8 mouse cellular contexts compared by ENCODE assay signal in genomic region chr11:53520122-53520978, GRCm38 (mm10). TPM values are rescaled to one million over a fixed set of nuclear protein-coding genes. Genes with fewer than 3 reads are reported as not detected.
DNase-seq lines count a peak whose midpoint lies in the region; ATAC-seq and TF ChIP-seq lines count a peak whose summit lies in the region.

No protein-coding gene starts in this region.

- peak overlapping the region; percentile 70 for H3K4me3 ChIP-seq in bone marrow, adult 2 months (replicated peaks; ENCODE audit: control insufficient read depth, low read depth, low read length)
- H3K4me3 ChIP-seq in embryonic fibroblast, embryonic 13.5 days (ENCODE audit: insufficient read depth, low read length), result peak overlapping the region; percentile 56
- H3K4me3 ChIP-seq in heart, embryonic 11.5 days (ENCODE audit: low read depth, low read length), result peak overlapping the region; percentile 81
- H3K4me3 ChIP-seq in liver, embryonic 11.5 days (ENCODE audit: low read depth, low read length), result peak overlapping the region; percentile 76
- H3K4me3 ChIP-seq in testis, adult 2 months (ENCODE audit: control insufficient read depth, low read depth, low read length), result peak overlapping the region; percentile 67

- peak overlapping the region; percentile 89 for H3K9ac ChIP-seq in heart, embryonic 11.5 days (ENCODE audit: low read depth, low read length)
- peak overlapping the region; percentile 93 for H3K9ac ChIP-seq in liver, embryonic 11.5 days (ENCODE audit: low read depth, low read length)

- TF ChIP-seq POLR2A in bone marrow, adult 2 months (IDR thresholded peaks at IDR 0.05; ENCODE audit: borderline replicate concordance, control insufficient read depth, low read depth, low read length), result 0 out of 2 replicates have a peak, but pooled peaks have one; percentile 34
- peak; percentile 80 for TF ChIP-seq POLR2A in embryonic fibroblast, embryonic 13.5 days (IDR thresholded peaks at IDR 0.05; ENCODE audit: low read depth, low read length)
- no peak for TF ChIP-seq POLR2A in testis, adult 2 months (IDR thresholded peaks at IDR 0.05; ENCODE audit: control insufficient read depth, low read depth, low read length)

- WGBS in bone marrow, adult 2 months, result 9% methylated on average over 24 of the region's 24 CpGs
- 2% methylated on average over 24 of the region's 24 CpGs for WGBS in heart, embryonic 11.5 days (ENCODE audit: insufficient replicate concordance)
- 3% methylated on average over 24 of the region's 24 CpGs for WGBS in liver, embryonic 11.5 days

- no peak for ATAC-seq in heart, embryonic 11.5 days (replicated peaks; ENCODE audit: insufficient number of reproducible peaks, low FRiP score, low TSS enrichment)
- ATAC-seq in liver, embryonic 11.5 days (replicated peaks; ENCODE audit: low FRiP score), result peak; percentile 79

- no peak for TF ChIP-seq CTCF in bone marrow, adult 2 months (IDR thresholded peaks at IDR 0.05; ENCODE audit: control insufficient read depth, insufficient read depth, low read length)
- no peak for TF ChIP-seq CTCF in embryonic fibroblast, embryonic 13.5 days (IDR thresholded peaks at IDR 0.05; ENCODE audit: borderline replicate concordance, insufficient read depth, low read length)
- TF ChIP-seq CTCF in testis, adult 2 months (IDR thresholded peaks at IDR 0.05; ENCODE audit: control insufficient read depth, insufficient read depth, insufficient replicate concordance, low read depth, low read length), result no peak

- H3K4me1 ChIP-seq in bone marrow, adult 2 months (ENCODE audit: control insufficient read depth, insufficient read depth, low read length), result peaks cover 1% of the 10 kb centered on the region; the same call in 1 of the 2 replicates
- no peaks in the 10 kb centered on the region; the same call in 1 of the 2 replicates for H3K4me1 ChIP-seq in embryonic fibroblast, embryonic 13.5 days (ENCODE audit: control insufficient read depth, insufficient read depth, low read length)
- peaks cover 41% of the 10 kb centered on the region for H3K4me1 ChIP-seq in heart, embryonic 11.5 days (ENCODE audit: control insufficient read depth, insufficient read depth, low read length)
- H3K4me1 ChIP-seq in liver, embryonic 11.5 days (replicated peaks; ENCODE audit: control insufficient read depth, insufficient read depth, low read length), result peaks cover 60% of the 10 kb centered on the region
- H3K4me1 ChIP-seq in testis, adult 2 months (ENCODE audit: control insufficient read depth, insufficient read depth, low read length), result peaks cover 13% of the 10 kb centered on the region

- H3K27me3 ChIP-seq in heart, embryonic 11.5 days (ENCODE audit: control insufficient read depth, insufficient read depth, low read length), result no peaks in the 10 kb centered on the region
- H3K27me3 ChIP-seq in liver, embryonic 11.5 days (replicated peaks; ENCODE audit: control insufficient read depth, insufficient read depth, low read length), result no peaks in the 10 kb centered on the region
- no peaks in the 10 kb centered on the region for H3K27me3 ChIP-seq in testis, adult 2 months (ENCODE audit: control insufficient read depth, insufficient read depth, low read length)

- peak overlapping the region; percentile 84 for H3K4me2 ChIP-seq in heart, embryonic 11.5 days
- peak overlapping the region; percentile 97 for H3K4me2 ChIP-seq in liver, embryonic 11.5 days

- H3K27ac ChIP-seq in bone marrow, adult 2 months (ENCODE audit: control insufficient read depth, insufficient read depth, low read depth, low read length, poor library complexity), result peak overlapping the region; percentile 85
- peak overlapping the region; percentile 48 for H3K27ac ChIP-seq in embryonic fibroblast, embryonic 13.5 days (ENCODE audit: insufficient read depth, low read length)
- H3K27ac ChIP-seq in heart, embryonic 11.5 days (ENCODE audit: low read depth, low read length), result peak overlapping the region; percentile 71
- peak overlapping the region; percentile 96 for H3K27ac ChIP-seq in liver, embryonic 11.5 days (ENCODE audit: low read depth, low read length)
- H3K27ac ChIP-seq in testis, adult 2 months (ENCODE audit: control insufficient read depth, insufficient read depth, low read depth, low read length), result peak overlapping the region; percentile 37

- peak; percentile 82 for DNase-seq in 3T3-L1 (ENCODE audit: low read depth, low spot score)
- peak; percentile 59 for DNase-seq in kidney, postnatal 10 days
- DNase-seq in liver, embryonic 11.5 days (ENCODE audit: low spot score), result peak; percentile 69
- DNase-seq in neural tube, embryonic 10.5 days (ENCODE audit: extremely low spot score, low spot score), result peak; percentile 53

- no peaks in the 10 kb centered on the region for H3K9me3 ChIP-seq in heart, embryonic 11.5 days (replicated peaks; ENCODE audit: control insufficient read depth, low read length)
- no peaks in the 10 kb centered on the region for H3K9me3 ChIP-seq in liver, embryonic 11.5 days (ENCODE audit: control insufficient read depth, low read length)

- H3K36me3 ChIP-seq in heart, embryonic 11.5 days (ENCODE audit: control insufficient read depth, insufficient read depth, low read length), result no peaks in the 10 kb centered on the region
- no peaks in the 10 kb centered on the region; the same call in 1 of the 2 replicates for H3K36me3 ChIP-seq in liver, embryonic 11.5 days (ENCODE audit: control insufficient read depth, insufficient read depth, low read length)
- no peaks in the 10 kb centered on the region for H3K36me3 ChIP-seq in testis, adult 2 months (ENCODE audit: control insufficient read depth, insufficient read depth, low read length)

RNA-seq across cellular contexts. Expression of gene Sept8, which starts 1.3 kb away (rescaled TPM):
- polyA plus RNA-seq in bone marrow, adult 2 months (2011; ENCODE audit: insufficient read depth, insufficient read length, low replicate concordance, missing spikeins), result 38.7 and 52.2 TPM in 2 replicates
- polyA plus RNA-seq in embryonic fibroblast, embryonic 13.5 days (2011; ENCODE audit: insufficient read length, low read depth, missing spikeins), result 88.6 and 91.6 TPM in 2 replicates
- polyA plus RNA-seq in heart, embryonic 11.5 days (2014; fragmentation: Nextera tagmentation; extraction: Ambion mirVana), result 18.8 and 21.4 TPM in 2 replicates
- 43.4 and 47.4 TPM in 2 replicates for polyA plus RNA-seq in liver, embryonic 11.5 days (2014; fragmentation: Nextera tagmentation; extraction: Ambion mirVana)
- polyA plus RNA-seq in testis, adult 2 months (2012; rRNA removed), result 3.0 and 3.2 TPM in 2 replicates

RNA-seq across cellular contexts. Expression of gene Sowaha, which starts 40.3 kb away (rescaled TPM):
- 8.2 and 13.3 TPM in 2 replicates for polyA plus RNA-seq in bone marrow, adult 2 months (2011; ENCODE audit: insufficient read depth, insufficient read length, low replicate concordance, missing spikeins)
- not detected in 2 replicates for polyA plus RNA-seq in embryonic fibroblast, embryonic 13.5 days (2011; ENCODE audit: insufficient read length, low read depth, missing spikeins)
- 0.41 and 0.73 TPM in 2 replicates for polyA plus RNA-seq in heart, embryonic 11.5 days (2014; fragmentation: Nextera tagmentation; extraction: Ambion mirVana)
- polyA plus RNA-seq in liver, embryonic 11.5 days (2014; fragmentation: Nextera tagmentation; extraction: Ambion mirVana), result 1.1 and 1.5 TPM in 2 replicates
- 0.10 and 0.13 TPM in 2 replicates for polyA plus RNA-seq in testis, adult 2 months (2012; rRNA removed)

RNA-seq across cellular contexts. Expression of gene Gm9945, which starts 40.4 kb away (rescaled TPM):
- not detected in 2 replicates for polyA plus RNA-seq in bone marrow, adult 2 months (2011; ENCODE audit: insufficient read depth, insufficient read length, low replicate concordance, missing spikeins)
- polyA plus RNA-seq in embryonic fibroblast, embryonic 13.5 days (2011; ENCODE audit: insufficient read length, low read depth, missing spikeins), result not detected in 2 replicates
- polyA plus RNA-seq in heart, embryonic 11.5 days (2014; fragmentation: Nextera tagmentation; extraction: Ambion mirVana), result 0.29 TPM in 1 of 2 replicates, not detected in the other
- not detected in 2 replicates for polyA plus RNA-seq in liver, embryonic 11.5 days (2014; fragmentation: Nextera tagmentation; extraction: Ambion mirVana)
- polyA plus RNA-seq in testis, adult 2 months (2012; rRNA removed), result not detected in 2 replicates

RNA-seq across cellular contexts. Expression of gene Kif3a, which starts 46.8 kb away (rescaled TPM):
- polyA plus RNA-seq in bone marrow, adult 2 months (2011; ENCODE audit: insufficient read depth, insufficient read length, low replicate concordance, missing spikeins), result 3.7 and 4.5 TPM in 2 replicates
- polyA plus RNA-seq in embryonic fibroblast, embryonic 13.5 days (2011; ENCODE audit: insufficient read length, low read depth, missing spikeins), result 27.3 and 35.3 TPM in 2 replicates
- 31.9 and 38.6 TPM in 2 replicates for polyA plus RNA-seq in heart, embryonic 11.5 days (2014; fragmentation: Nextera tagmentation; extraction: Ambion mirVana)
- 22.3 and 27.4 TPM in 2 replicates for polyA plus RNA-seq in liver, embryonic 11.5 days (2014; fragmentation: Nextera tagmentation; extraction: Ambion mirVana)
- polyA plus RNA-seq in testis, adult 2 months (2012; rRNA removed), result 26.2 and 31.0 TPM in 2 replicates

RNA-seq across cellular contexts. Expression of gene Gm9837, which starts 50.1 kb away (rescaled TPM):
- polyA plus RNA-seq in bone marrow, adult 2 months (2011; ENCODE audit: insufficient read depth, insufficient read length, low replicate concordance, missing spikeins), result not detected in 2 replicates
- not detected in 2 replicates for polyA plus RNA-seq in embryonic fibroblast, embryonic 13.5 days (2011; ENCODE audit: insufficient read length, low read depth, missing spikeins)
- not detected in 2 replicates for polyA plus RNA-seq in heart, embryonic 11.5 days (2014; fragmentation: Nextera tagmentation; extraction: Ambion mirVana)
- polyA plus RNA-seq in liver, embryonic 11.5 days (2014; fragmentation: Nextera tagmentation; extraction: Ambion mirVana), result not detected in 2 replicates
- polyA plus RNA-seq in testis, adult 2 months (2012; rRNA removed), result 11.1 and 13.4 TPM in 2 replicates

Comparison
In these comparisons a context has a peak if more than half of its experiments do, and no peak if none do; other contexts are left out.
1. H3K27ac ChIP-seq: peak in every context shown above with its lines; median percentile 96 in liver, embryonic 11.5 days; 85 in bone marrow, adult 2 months; 71 in heart, embryonic 11.5 days; 48 in embryonic fibroblast, embryonic 13.5 days; 37 in testis, adult 2 months.